Mouse (Mus musculus) megakaryocyte, embryonic 14.5 days (primary cell): ENCODE measurements around the gene Igfbp2.

ENCODE experiments used
- FLI1 ChIP-seq: IDR thresholded peaks from 2 replicates; pipeline ENCODE4 v1.6.1; 2012; ENCODE audit warnings: low read length, inconsistent platforms, mixed read lengths
- GATA1 ChIP-seq: IDR thresholded peaks from 3 replicates; pipeline ENCODE4 v1.6.1; 2012; ENCODE audit warnings: mixed read lengths, low read length, inconsistent platforms, borderline replicate concordance

- TF ChIP-seq GATA1 = no peak
- TF ChIP-seq FLI1 = no peak
Observed at GRCm38 (mm10) chr1:72784018-72784417, 40.3 kb upstream of the Igfbp2 start.
